Mouse (Mus musculus) kidney, postnatal 14 days (tissue): ENCODE results near the gene Ddn.

ENCODE experiments used
- DNase-seq: peaks from one replicate; pipeline ENCODE4 v3.0.0; 2022; ENCODE audit warnings: mixed read lengths

Gene Ddn

GRCm38 (mm10) chr15:98772511-98773211 lies 36.6 kb downstream of the Ddn start:
- DNase-seq: no peak

GRCm38 (mm10) chr15:98771813-98772425 lies 37.4 kb downstream of the Ddn start:
- DNase-seq: no peak

- DNase-seq: no peak
These were observed 41.0 kb downstream of the Ddn start for GRCm38 (mm10) chr15:98768259-98768658.

- no peak for DNase-seq
These were observed 43.4 kb downstream of the Ddn start for GRCm38 (mm10) chr15:98765929-98766328.

GRCm38 (mm10) chr15:98762670-98763529 lies 46.4 kb downstream of the Ddn start, which contains the start of gene Arf3:
Arf3 (minus strand) TSS chr15:98763214.
- peak; percentile 98 for DNase-seq

- DNase-seq: peak; percentile 89
These were observed 47.1 kb downstream of the Ddn start for GRCm38 (mm10) chr15:98762201-98762621.

- no peak for DNase-seq
These were observed 55.2 kb downstream of the Ddn start for GRCm38 (mm10) chr15:98754125-98754524.
